Mouse (Mus musculus): Measurements from ENCODE around the gene Gtf2h4. TPM values are rescaled to one million over a fixed set of nuclear protein-coding genes. Genes with fewer than 3 reads are reported as not detected.

Gtf2h4 gene
- total RNA-seq (2021): 10 to 100 TPM; 30.2 to 33.7 TPM

DNA sequence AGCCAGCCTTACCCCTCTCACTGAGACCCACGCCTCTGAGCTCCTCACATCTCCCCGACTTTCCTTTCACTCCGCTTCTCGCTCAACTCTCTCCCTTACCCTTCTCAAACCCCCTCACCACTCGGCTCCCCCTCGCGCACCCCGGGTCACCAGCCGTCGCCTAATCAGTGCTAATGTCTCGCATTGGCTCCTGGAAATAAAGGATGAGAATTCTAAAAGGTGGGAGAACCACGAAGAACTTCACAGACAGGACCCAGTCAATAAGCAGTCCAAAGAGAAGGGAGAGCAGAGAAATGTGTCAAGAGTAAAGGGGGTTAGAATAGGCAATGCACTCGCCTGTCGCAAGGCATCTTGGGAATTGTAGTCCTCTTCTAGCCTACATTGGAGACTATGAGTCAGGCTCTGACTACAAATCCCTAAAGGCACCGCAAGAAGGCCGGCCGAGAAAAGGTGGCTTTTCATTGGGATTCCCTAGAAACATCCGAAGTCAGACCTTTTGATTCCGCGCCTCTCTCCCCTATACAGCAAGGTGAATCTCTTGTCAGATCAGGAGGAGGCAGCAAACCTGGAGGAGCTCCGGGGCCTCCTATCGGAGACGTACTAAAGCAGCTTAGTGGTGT lies at the start of gene Gtf2h4:
Gtf2h4 (minus strand) TSS at position 324 of the 620 bp plus-strand sequence.
- DNase-seq (ENCODE audit: extremely low spot score in 1 of 2, low spot score in 1 of 2): peak; percentile 43 to 71

DNA sequence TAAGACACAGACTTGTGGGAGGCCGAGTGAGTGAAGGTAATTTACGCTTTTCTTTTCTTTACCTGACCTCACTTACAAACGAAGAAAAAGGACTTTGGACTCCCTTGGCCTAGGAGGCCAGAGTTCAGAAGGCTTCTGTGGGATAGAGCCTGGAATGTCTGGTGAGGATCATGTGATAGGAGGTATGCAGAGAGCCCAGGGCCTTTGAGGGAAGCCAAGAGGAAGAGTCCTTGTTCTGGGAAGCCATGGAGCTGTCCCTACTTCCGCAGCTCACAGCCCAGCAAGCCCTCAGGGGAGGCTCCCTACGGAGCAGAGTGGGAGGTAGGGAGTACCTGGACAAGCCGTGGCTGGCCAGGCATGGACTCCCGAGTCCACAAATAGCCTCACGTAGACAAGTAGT lies 48.1 kb upstream of the Gtf2h4 start:
- DNase-seq (ENCODE audit: extremely low spot score in 1 of 2, low spot score in 1 of 2): no peak

DNA sequence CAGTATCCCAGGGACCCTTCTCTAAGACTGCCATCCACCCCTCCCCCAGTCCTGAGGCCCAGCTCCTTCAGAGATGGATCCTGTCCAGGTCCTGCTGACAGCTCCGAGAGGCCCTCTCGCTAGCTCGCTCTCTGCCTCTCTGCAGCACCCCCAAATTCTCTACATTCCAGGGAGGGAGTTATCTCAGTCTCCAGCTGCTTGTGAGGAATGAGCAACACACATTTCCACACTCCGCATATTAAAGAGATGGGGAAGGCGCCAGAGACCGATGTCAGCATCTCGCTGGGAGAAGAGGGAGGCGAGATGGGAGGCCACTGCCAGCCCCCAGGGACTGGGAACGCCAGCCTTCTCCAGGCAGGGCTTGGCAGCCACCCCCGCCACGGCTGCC lies 46.8 kb upstream of the Gtf2h4 start:
- DNase-seq (ENCODE audit: extremely low spot score in 1 of 2, low spot score in 1 of 2): no peak

DNA sequence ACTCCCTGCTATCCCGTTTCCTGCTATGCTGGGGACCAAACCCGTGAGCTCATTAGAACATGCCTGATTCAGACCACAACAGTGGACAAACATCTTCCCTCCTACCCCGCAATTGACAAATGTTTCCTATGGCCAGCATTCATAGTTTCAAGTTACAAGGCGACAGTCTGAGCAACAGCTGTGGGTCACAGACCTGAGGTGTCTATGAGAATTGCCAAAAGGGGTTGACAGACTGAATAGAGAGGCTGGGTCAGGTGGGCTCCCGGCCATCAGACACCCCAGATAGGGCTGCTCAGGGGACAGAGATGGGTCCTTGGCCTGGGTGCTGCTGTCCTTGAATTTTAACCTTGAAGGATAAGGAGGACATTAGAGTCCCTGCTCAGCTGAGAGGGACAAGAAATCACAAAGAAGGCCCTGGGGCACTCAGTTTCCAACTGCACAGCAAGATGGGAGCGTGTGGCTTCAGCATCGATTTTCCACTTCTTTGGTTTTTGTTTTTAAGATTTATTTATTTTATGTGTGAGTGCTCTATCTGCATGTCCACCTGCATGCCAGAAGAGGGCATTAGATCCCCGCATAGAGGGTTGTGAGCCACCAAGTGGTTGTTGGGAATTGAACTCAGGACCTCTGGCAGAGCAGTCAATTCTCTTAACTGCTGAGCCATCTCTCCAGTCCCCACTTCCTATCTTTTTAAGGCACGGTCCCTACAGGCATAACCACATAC lies 46.2 kb upstream of the Gtf2h4 start:
- no peak for DNase-seq (ENCODE audit: extremely low spot score in 1 of 2, low spot score in 1 of 2)

DNA sequence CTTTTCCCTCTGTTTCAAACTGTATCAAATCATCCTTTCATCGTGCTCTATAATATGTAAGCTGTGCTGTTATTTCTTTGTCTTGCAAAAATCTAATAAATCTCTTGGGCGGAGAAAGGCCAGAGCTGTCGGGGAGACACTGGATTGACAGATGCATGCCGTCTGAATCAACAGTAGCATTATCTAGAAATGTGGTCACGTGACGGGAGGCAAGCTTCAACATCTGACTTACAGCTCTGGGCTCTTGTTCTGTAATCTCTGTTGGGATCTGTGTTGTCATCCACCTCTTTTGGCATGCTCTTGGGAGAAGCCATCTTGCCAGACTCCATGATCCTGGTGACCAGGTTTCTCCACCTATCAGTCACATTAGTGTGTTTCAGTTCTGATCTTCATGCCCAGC lies 43.5 kb upstream of the Gtf2h4 start:
- no peak for DNase-seq (ENCODE audit: extremely low spot score in 1 of 2, low spot score in 1 of 2)

DNA sequence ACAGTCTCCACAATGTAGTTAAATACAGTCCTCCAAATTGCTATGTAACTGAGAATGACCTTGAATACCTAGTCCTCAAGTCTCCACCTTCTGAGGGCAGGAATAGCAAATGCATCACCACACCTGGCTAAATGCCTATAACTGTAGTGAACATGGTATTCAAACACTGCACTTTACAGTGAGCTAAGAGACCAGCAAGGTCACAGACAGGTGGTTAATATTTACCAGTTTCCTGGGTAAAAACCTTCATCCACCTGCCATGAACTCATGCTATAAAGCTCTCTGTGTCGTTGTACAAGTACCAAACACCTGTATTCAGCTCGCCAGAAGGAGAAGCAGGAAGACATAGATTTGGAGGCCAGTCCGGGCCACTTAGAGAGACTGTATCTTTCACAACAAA lies 42.6 kb upstream of the Gtf2h4 start:
- no peak for DNase-seq (ENCODE audit: extremely low spot score in 1 of 2, low spot score in 1 of 2)

DNA sequence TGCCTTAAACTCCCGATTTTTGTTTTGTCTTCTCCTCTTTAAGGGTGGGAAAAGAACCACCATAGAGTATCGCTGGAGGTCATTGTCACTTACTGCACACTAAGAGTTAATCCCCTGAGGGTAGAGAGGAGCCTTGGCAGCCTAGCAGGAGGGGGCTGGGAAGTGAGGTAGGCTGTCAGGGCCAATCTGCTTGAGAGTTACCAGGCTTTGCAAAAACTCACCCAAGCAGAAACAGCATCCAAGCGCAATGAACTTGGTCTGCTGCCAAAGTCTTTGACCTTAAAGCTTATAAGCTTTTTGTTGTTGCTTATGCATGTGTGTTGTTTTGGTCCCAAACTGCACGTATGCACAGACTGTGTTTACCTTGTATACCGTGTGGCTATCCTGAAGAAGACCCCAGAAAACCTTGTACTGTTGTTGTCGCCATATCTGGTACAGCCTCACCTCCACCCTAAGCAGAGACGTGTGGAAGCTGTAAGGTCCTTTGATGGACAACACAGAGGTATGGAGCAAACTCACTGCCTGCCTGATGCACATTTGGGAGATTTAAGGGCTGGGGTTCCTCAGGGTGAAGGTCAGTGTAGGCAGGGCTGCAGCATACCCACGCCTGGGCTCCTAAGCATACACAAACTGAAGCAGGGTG lies 37.3 kb upstream of the Gtf2h4 start:
- DNase-seq (ENCODE audit: extremely low spot score in 1 of 2, low spot score in 1 of 2): no peak

DNA sequence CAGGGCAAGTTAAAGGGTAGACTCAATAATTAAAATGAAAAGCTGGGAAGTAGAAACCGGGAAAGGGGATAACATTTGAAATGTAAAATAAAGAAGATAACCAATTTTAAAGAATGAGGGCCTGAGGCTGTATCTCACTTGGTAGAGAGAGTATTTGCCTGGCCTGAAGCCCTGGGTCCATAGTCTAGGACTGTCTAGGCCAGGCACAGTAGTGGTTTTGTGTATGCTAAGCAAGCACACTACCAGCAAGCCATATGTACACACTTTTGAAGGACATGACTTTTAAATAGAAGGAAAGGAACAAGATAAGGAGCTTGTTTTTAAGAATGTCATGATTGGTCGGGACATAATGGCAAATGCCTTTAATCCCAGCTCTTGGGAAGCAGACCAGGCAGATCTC lies 35.1 kb upstream of the Gtf2h4 start:
- DNase-seq (ENCODE audit: extremely low spot score in 1 of 2, low spot score in 1 of 2): no peak

DNA sequence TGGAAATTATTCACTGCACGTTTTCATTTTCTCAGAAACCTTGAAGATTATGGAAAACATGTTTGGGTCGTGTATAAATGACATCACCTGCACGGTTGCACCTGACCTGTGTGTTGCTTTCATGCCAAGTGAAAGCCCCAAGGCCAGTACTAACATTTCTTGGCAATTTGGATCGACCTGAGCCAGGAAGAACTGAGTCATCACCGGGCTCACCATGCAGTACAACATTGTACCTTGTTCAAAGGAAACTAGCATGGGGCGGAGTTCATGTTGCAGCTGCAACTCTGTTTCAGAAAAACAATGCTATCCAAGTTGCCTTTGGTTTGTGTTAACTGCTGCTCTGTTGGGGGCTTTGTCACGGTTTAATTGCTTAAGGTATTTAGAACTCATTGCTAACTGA lies 34.4 kb upstream of the Gtf2h4 start:
- DNase-seq (ENCODE audit: extremely low spot score in 1 of 2, low spot score in 1 of 2): no peak

DNA sequence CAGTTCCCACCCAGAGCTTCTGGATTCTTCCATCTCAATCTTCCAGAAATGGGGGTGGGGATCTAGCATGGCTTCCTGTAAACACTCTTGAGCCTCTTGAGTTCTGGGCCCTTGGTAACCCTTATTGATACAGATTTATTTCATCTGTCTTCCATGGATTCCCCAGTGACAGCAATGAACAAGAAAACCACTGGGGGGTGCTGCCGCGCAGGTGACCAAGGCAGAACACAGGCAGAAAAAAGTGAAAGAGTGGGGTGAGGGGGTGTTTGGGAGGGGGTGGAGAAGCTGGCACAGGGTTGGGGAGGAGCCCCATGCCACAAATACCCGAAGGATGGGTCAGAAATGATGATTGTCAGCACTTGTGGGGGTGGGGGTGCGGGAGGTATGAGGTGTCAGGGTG lies 32.3 kb upstream of the Gtf2h4 start:
- DNase-seq (ENCODE audit: extremely low spot score in 1 of 2, low spot score in 1 of 2): peak in 1 of 2 experiments; percentile 57

DNA sequence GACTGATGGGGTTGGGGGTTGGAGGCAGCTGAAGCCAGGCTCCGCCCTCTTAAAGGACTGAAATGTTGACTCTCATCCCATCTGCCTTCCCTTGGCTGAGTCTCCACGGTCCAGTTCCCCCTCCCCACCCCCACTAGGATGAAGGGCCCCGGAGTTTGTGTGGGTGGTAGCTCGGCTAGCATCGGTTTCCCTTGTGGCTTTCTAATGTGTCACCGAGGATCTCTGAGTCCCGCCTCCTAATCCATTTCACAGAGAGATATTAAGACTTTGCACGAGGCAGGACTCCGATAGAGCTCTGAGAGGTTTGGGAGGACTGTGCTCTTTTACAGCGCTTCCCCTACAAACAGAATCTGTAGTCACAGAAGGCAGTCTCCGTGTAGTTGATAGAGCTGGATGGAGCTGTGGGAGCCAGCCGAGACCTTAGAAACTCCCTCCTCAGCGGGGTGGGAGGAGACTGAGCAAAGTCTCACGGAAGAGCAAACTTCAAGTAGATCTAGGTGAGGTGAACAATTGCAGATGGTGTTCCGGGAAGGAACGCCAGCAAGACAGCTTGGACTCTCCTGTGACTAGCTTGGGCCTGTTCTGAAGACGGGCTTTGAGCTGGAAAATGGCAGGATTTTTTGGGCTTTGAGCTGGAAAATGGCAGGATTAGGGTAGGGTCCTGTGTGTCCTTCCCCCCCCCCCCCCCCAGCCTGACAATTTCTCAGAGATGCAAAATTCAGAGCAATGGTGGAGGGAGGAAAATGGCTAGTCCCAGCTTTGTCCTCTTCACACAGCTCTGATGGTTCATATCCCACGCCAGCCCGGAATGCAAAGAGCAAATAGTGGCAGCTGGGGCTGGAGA lies 31.3 kb upstream of the Gtf2h4 start, which contains the start of gene Ddr1:
Ddr1 (minus strand) TSS at position 1 of the 844 bp plus-strand sequence.
- no peak for DNase-seq (ENCODE audit: extremely low spot score in 1 of 2, low spot score in 1 of 2)

DNA sequence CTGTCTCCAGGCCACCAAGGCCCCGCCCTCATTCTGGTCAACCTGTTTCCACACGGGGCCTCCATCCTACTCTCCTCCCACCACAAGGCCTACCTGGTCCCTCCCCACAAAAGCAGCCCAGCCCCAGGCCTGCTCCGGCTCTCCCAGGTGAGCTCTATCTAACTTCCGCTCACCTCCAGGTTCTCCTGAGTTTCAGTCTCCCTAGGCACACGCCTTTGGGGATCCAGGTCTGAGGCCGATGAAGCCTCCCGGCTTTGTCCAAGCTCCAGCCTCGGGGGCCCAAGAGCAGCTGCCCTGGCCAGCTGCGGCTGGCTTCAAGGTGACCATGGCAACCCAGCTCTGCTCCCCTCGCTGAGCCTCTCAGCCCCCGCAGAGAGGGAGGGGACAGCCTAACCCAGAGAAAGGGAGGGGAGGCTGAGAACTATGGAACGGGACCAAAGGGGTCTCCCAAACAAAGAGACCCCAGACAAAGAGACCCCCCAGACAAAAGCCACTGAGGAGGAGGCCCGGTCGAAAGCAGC lies 30.3 kb upstream of the Gtf2h4 start:
- DNase-seq (ENCODE audit: extremely low spot score in 1 of 2, low spot score in 1 of 2): no peak

DNA sequence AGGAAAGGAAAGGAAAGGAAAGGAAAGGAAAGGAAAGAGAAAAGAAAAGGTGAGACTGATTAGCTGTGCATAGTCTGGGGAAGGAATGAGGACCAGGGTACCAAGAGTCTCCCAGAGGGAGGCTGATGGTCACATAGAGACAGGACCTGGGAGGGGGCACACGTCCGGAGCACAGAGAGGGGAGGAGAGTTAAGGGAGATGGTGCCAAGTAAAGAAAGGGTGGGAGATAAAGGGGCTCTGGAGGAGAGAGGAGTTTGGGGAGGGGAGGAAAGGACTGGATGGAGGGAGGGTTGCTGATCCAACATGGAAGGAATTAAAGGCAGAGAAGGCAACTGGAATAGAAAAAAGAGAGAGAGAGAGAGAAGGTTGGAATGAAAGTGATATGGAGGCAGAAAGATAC lies 29.5 kb upstream of the Gtf2h4 start:
- no peak for DNase-seq (ENCODE audit: extremely low spot score in 1 of 2, low spot score in 1 of 2)

DNA sequence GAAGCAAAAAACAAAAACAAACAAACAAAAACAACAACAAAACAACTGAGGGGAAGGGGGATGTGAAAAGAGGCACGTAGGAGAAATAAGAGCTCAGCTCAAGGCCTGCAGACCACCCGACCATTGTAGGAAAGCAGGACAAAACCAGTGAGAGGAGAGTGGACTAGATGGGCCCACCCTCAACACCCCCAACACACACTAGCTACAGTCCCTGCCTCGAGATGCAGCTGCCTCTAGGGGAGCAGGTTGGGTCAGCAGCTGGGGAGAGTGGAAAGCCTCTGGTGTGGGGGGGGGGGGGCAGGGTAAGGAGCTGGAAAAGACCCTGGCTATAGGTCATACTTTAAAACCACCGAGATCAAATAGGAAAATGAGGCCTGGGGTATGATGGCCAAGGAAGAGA lies 29.1 kb upstream of the Gtf2h4 start:
- DNase-seq (ENCODE audit: extremely low spot score in 1 of 2, low spot score in 1 of 2): no peak

DNA sequence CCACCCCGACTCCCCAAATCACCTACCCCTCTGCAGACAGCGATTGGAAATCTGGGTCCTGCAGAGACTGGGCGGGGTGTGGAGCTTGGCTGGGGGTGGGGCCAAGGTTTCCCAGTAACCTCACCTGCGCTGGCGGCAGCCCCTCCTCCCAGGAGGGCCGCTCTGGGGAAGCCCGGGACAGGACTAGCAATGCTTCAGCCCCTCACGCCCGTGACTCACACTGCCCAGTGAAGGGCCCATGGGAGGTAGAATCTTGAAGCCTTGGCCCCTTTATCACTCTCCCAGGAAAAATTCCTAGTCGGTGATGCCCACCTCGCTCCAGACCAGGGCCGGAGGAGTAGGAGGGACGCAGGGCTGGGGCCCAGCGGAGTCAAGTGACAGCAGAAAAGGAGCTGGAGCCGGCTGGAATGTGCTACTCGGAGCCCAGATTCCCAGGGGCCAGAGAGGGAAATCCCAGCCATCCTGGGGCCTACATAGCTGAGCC lies 28.5 kb upstream of the Gtf2h4 start:
- DNase-seq (ENCODE audit: extremely low spot score in 1 of 2, low spot score in 1 of 2): no peak

DNA sequence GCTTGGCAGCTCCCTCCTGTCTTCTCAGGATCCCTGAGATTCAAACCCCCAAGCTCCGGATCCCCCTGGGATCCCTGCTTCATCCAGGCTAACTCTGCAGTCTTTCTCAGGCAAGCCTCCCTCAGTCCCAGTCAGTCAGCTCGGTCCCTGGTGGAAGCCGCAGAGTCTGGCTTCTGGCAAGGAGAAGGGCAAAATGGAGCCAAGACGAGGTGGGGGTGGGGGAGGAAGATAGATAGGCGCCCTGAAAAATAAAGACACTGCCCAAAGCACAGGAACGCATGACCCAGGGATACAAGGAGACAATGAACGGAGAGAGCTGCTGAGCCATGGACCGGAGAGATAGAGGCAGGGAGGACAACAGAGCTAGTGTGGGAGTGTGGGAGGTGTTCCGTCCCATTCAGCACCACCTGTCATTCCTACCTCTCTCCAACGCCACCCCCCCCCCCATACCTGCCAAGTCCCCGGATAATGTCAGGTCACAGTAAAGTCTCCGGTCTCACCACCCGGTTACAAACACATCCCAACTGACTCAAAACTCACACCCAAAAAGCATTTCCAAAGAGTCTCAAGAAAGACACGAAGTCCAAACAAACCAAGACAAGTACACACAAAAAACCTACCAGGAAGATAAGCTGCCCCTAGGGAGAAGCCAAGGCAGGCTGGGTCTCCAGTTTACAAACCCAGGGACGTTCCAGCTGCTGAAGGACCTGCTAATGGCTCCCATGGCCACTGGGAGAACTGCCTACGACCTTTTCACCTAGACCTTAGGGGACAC lies 27.9 kb upstream of the Gtf2h4 start:
- DNase-seq (ENCODE audit: extremely low spot score in 1 of 2, low spot score in 1 of 2): no peak

DNA sequence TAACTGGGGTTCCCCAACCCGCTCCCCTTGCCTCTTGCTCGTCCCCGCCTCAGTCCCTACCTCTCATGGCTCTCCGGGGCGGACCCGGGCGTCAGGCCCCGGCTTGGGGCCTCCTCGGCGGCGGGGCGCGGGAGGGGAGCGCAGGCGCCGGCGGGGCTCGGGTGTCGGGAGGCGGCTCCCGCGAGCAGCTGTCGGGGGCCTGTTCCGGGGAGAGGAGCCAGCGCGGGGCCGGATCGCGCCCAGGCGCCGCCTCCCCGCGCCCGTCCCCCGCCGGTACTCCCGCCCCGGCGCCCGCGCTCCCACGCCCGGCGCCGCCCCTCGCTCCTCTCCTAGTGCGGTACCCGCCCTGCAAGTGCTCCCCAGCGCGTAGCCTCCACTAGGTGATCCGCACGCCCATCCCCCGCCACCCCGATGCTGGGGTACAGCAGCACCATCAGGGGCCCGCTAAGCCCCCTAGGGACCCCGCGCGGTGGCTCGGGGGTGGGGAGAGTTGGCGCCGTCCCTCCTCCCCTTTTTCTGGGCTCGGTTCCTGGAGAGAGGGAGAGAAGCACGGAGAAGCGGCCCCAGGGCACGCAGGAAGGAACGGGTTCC lies 26.9 kb upstream of the Gtf2h4 start:
- peak; percentile 69 to 81 for DNase-seq (ENCODE audit: extremely low spot score in 1 of 2, low spot score in 1 of 2)

DNA sequence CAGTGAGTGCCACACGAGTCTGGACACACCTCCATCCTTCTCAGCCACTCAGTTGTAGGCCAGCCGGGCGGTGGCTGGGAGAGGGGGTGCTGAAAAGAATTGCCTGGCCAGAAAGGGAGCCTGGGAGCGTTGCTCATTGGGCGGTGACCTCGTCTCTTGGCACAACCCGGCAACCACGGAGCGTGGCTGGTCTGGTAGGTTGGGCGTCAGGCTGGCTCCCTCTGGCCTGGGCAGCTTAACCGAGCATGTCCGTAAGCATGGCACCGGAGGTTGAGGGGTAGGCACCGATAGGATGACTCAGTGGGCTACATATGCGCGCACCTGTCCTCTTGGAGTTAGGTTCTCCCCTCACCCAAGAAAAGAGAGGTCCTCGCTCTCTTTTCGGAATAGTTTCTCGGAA lies 26.4 kb upstream of the Gtf2h4 start:
- DNase-seq (ENCODE audit: extremely low spot score in 1 of 2, low spot score in 1 of 2): peak in 1 of 2 experiments; percentile 40

DNA sequence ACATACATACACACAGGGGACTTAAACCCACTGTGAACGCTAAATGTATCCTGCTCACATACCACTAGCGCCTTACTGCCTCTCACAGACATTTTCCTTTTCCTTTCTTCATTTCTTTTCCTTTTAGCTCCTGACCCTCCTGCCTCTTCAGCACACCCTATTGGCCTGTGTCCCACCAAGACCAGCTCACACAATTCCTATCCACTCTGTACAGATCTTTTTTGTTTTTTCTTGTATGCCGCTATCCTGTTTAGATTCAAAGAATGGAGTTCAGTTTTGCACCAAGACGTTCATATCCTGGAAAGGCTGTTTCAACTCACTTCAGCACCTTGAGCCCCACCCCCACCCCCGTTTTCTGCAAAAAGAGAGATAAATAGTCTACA lies 25.0 kb upstream of the Gtf2h4 start:
- DNase-seq (ENCODE audit: extremely low spot score in 1 of 2, low spot score in 1 of 2): no peak

Data from layer of hippocampus, postnatal 25 days (tissue).